Mouse (Mus musculus) spleen, postnatal 10 days (tissue): ENCODE results near the gene Gm44965.

ENCODE experiments used
- DNase-seq, 2 experiments: peaks; one replicate each; pipeline ENCODE4 v3.0.0; 2021 to 2022; ENCODE audit warnings: low spot score in 2 of 2

Gm44965 gene

GRCm38 (mm10) chr6:48626464-48626863, 32.7 kb downstream of the Gm44965 start, which contains the start of gene AI854703:
Gene AI854703, plus strand, starts transcription at chr6:48626764.
- no peak for DNase-seq

- DNase-seq: peak in 1 of 2 experiments; percentile 31
Observed at GRCm38 (mm10) chr6:48626984-48627383, 33.2 kb downstream of the Gm44965 start.

- no peak for DNase-seq
Observed at GRCm38 (mm10) chr6:48627511-48627924, 33.8 kb downstream of the Gm44965 start.

- no peak for DNase-seq
Observed at GRCm38 (mm10) chr6:48628377-48628776, 34.6 kb downstream of the Gm44965 start.

DNA sequence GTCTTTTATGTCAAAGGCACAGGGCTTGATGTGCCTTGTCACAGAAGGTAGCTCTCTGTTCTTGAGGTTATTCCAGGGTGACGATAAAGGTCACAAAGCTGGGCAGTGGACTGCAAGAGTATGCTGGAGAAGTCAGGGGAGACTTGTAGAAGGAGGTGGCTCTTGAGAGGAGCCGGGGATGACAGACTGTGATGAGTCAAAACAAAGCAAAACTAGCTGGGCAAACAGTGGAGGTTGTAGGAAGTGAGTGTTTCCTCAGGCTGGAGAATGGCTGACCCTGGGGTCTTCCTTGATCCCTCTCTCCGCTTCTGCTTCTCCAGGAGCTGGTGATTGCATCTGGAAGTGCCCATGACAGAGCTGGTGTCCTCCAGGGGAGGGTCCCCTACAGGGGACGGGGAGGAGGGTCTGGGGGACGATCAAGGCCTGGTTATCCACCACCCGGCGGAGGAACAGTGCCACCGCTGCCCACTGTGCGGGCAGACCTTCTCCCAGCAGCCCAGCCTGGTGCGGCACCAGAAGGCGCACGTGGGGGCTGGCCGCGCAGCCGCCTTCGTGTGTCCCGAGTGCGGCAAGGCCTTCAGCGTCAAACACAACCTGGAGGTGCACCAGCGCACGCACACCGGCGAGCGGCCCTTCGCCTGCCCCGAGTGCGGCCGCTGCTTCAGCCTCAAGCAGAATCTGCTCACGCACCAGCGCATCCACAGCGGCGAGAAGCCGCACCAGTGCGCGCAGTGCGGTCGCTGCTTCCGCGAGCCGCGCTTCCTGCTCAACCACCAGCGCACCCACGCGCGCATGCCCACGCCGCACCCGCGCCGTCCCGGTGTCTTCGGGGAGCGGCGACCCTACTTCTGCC, 35.3 kb downstream of the Gm44965 start:
- DNase-seq: peak in 1 of 2 experiments; percentile 39

DNA sequence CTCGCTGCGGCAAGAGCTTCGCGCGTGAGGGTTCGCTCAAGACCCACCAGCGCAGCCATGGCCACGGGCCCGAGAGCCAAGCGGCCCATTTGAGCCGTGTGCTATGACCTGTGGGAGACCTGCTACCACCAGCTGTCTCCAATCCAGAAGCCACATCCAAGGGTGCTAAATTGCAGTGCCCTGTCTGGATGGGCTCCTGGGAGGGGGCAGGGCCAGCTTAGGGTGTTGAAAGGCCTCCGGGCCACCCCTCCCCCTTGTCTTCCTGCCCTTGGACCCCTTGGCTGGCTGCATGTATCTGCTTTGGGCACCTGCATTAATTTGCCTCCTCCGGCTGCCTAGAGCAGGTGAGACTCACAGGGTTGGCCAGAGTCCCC, 35.9 kb downstream of the Gm44965 start:
- no peak for DNase-seq

- no peak for DNase-seq
Observed at GRCm38 (mm10) chr6:48630831-48631230, 37.1 kb downstream of the Gm44965 start.

- DNase-seq: no peak
Observed at GRCm38 (mm10) chr6:48635105-48635504, 41.4 kb downstream of the Gm44965 start.

DNA sequence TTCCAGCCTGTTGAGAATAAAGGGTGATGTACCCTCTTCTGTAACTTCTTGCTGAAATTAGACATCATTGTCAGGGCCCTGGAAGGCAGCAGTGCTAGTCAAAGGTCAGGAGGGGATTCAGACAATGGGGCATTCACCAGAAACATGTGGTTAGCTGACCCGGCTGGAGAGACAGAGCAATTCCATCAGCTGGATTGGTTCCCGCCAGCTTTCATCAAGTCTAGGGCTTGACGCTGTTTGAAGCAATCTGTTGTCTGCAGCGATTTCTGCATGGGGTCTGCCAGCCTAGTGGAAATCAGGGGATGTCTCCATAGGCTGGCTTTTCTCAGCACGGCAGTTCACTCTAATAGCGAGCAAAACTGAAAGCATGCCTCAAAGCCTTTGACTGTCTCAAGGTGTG, 42.8 kb downstream of the Gm44965 start:
- no peak for DNase-seq

GRCm38 (mm10) chr6:48637811-48638500, 44.2 kb downstream of the Gm44965 start:
- no peak for DNase-seq

DNA sequence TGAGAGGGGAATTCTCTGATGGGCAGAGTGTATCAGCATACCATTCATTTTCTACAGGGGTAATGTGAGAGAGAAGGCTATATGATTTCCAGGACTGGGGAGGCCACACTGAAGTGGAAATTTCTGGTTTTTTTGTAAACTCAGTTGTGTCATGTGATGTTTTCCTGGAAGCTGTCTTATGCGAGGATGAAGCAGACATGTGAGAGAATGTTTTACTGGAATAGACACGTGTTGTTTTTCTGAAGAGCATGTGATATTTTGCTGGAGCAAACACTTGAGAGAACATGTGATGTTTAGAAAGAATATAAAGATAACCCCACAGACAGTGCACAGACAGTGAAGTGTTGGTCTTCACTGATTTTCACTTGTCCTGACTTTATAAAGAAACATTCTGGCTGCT, 44.8 kb downstream of the Gm44965 start:
- DNase-seq: no peak

- DNase-seq: no peak
Observed at GRCm38 (mm10) chr6:48641391-48641790, 47.6 kb downstream of the Gm44965 start.

DNA sequence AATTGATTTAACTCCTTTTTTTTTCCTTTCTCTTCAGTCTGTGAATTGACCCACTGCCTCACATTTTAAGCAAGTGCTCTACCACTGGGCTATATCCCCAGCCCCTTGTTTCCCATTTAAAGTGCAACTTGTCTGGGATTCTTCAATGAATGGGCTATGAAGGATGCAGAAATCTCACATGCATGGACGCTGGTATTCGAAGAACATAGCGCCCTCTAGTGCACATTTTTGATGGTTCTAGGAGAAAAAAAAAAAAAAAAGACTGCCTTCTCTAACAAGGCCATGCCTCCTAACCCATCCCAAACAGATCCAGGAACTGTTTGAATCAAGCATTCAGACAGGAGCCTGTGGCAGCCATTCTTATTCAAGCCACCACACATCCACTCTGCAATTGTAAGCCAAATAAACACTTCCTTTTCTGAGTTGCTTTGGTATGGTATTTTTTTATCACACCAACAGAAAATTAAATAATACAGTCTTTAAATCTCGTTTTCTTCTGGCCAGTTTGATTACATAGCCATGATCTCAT, 49.1 kb downstream of the Gm44965 start:
- no peak for DNase-seq

GRCm38 (mm10) chr6:48645660-48646308, 52.0 kb downstream of the Gm44965 start:
- peak; percentile 35 to 78 for DNase-seq

- no peak for DNase-seq
Observed at GRCm38 (mm10) chr6:48646309-48646690, 52.6 kb downstream of the Gm44965 start.

GRCm38 (mm10) chr6:48646995-48647394, 53.3 kb downstream of the Gm44965 start, which contains the start of gene Gimap8:
Gene Gimap8, plus strand, starts transcription at chr6:48647234.
- peak in 1 of 2 experiments; percentile 83 for DNase-seq

DNA sequence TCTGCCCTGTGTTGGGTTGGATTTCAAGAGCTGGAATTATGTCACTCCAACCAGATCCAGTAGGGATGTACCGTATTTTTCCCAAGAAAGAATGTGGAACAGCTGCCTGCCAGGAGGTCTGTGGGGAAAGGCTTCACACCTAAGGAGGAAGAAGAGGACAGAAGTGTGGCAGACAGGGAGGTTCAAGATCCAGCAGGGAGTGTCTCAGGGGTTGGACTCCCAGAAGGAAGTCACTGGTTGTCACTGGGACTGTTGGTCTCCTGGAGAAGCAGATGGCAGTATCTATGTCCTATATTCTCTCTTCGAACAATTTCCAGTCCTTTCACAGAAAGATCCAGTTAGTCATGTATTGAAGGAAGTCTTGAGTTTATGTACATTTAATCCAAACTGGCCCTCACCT, 53.9 kb downstream of the Gm44965 start:
- DNase-seq: no peak

DNA sequence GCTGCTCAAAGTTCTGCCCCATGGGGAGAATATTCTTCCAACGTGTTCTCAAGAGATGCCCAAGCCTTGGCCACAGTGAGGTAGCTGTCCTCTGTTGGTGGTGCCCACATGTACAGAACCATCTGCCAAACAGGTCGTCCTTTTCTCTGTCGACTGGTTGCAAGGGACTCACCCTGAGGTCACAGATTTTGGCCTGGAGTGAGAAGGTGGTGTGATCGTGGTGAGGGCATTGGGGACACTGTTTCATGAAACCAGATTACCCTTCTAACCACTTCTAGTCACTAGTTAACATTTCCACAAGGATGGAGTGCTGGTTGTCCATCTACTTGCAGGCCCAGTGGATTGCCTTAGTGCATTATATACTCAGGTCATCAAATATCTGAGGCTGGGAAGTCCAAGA, 55.0 kb downstream of the Gm44965 start:
- DNase-seq: no peak

DNA sequence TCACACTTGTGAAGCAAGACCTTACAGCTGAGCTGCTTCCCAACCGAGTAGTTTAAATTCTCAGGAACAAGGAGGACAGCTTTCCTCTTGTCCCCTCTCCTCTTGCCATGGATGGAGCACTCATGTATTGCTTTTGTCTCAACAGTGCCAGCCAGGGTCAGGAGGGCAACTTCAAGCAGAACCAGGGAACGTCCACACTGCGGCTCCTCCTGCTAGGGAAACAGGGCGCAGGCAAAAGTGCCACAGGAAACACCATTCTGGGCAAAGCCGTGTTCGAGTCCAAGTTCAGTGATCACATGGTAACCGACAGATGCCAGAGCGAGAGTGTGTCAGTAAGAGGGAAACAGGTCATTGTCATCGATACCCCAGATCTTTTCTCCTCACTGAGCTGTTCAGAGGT, 56.3 kb downstream of the Gm44965 start:
- DNase-seq: no peak

- DNase-seq: no peak
Observed at GRCm38 (mm10) chr6:48658721-48659120, 65.0 kb downstream of the Gm44965 start.

GRCm38 (mm10) chr6:48664750-48665149, 71.0 kb downstream of the Gm44965 start:
- DNase-seq: no peak

- DNase-seq: no peak
Observed at GRCm38 (mm10) chr6:48665471-48665870, 71.7 kb downstream of the Gm44965 start.
